Mouse (Mus musculus): ENCODE measurements at regions not wholly inside any gene's neighbourhood (a gene's known extent, or its start where the extent isn't known, plus 50 kb on each side); places are given as distances from the start of the nearest gene placed in this dataset.

DNA sequence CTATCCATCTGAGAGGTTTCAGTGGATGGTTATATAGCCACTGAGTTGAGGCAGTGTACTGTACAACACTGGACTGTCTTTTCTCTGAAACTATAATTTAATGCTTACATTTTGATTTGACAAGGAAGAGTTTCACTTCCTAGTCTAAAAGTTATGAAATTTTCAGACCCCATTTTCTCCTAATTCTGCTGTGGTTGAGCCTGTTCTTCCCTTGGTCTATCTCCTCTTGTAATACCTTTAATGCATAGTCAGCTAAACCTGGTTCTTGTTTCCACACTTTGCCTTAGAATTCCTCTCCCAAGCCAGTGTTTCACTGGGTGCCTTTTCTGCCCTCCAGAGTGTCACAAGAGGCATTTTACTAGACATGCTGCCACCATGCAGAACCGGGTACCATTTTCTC lies 279.3 kb upstream of the Camk1g start:
- 93% methylated on average over 1 of the region's 1 CpGs for WGBS
- Histone ChIP-seq H3K9me3 (replicated peaks; ENCODE audit: control insufficient read depth, low read length, poor library complexity, severe bottlenecking) (no peaks in the 10 kb centered on the region), H3K27ac (ENCODE audit: low read length) (no peak overlapping the region), H3K36me3 (ENCODE audit: control insufficient read depth, insufficient read depth, low read length) (no peaks in the 10 kb centered on the region), H3K9ac (ENCODE audit: low read depth, low read length) (no peak overlapping the region), H3K4me1 (ENCODE audit: control insufficient read depth, insufficient read depth, low read length) (peaks cover 3% of the 10 kb centered on the region; the same call in 1 of the 2 replicates), H3K4me3 (ENCODE audit: low read depth, low read length) (no peak overlapping the region), H3K4me2 (ENCODE audit: low read length) (no peak overlapping the region), H3K27me3 (ENCODE audit: control insufficient read depth, insufficient read depth, low read depth, low read length) (no peaks in the 10 kb centered on the region)
- no peak for ATAC-seq

DNA sequence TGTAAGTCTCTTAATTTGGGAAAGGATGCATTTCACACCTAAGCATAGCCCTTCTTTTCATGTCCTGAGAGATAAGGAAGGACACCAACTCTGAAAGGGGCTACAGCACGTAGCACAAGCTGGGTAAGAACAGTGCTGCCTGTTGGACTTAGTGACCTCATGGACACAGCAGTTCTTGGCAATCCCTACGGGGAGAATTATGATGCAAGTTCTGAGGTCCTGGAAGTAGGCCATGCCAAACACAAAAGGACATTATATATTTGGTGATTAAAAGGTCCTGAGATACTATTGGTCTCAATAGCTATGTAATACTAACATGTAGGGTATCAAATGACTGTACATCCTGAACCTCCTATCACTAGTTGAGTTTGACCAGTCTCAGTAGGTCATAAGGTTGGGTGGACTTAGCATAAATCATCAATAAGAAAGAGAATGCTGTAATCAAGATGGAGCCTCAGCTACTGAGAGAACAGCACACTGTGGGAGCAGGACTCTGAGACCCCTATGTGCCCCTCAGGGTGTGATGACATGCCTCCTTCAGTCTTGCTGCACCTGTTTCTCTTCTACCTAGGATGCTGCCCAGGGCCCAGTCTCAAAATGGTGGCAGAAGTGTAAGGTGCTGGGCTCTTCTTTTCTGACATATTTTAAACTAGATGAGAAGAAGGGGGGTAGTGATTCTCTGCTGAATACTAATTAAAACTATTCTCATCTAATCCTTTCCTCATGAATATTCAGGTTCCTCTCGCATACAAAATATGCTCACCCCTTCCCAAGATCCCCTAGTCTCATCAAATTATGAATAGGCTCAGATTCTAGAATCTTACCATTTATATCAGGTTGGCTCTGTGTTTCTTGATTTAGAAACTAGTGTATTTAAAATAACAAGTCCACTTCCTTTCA lies 277.5 kb upstream of the Camk1g start:
- Histone ChIP-seq H3K4me2 (ENCODE audit: low read length) (no peak overlapping the region), H3K4me1 (ENCODE audit: control insufficient read depth, insufficient read depth, low read length) (peaks cover 3% of the 10 kb centered on the region; the same call in 1 of the 2 replicates), H3K36me3 (ENCODE audit: control insufficient read depth, insufficient read depth, low read length) (no peaks in the 10 kb centered on the region), H3K27ac (ENCODE audit: low read length) (no peak overlapping the region), H3K4me3 (ENCODE audit: low read depth, low read length) (no peak overlapping the region), H3K27me3 (ENCODE audit: control insufficient read depth, insufficient read depth, low read depth, low read length) (no peaks in the 10 kb centered on the region), H3K9ac (ENCODE audit: low read depth, low read length) (no peak overlapping the region), H3K9me3 (replicated peaks; ENCODE audit: control insufficient read depth, low read length, poor library complexity, severe bottlenecking) (no peaks in the 10 kb centered on the region)
- 72% methylated on average over 3 of the region's 3 CpGs for WGBS
- no peak for ATAC-seq

DNA sequence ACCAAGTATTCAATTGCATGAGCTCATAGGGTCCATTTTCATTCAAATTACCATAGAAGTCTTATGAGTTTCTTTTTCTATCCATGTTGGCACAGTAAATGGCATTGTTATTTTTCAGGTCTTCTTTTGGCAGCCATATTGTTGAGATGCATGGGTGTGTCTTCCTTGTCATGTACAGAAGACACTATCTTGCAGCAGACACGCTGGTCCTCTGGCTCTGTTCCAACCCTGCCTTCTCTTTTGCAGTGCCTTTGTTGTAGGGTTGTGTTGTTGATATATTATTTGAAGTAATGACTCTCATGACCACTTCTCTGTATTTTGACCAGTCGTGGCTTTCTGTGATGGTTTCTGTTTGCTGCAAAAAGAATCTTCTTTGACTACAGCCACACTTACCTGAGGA lies 274.4 kb upstream of the Camk1g start:
- H3K27ac ChIP-seq (ENCODE audit: low read length), result no peak overlapping the region
- H3K9ac ChIP-seq (ENCODE audit: low read depth, low read length), result no peak overlapping the region
- H3K4me3 ChIP-seq (ENCODE audit: low read depth, low read length), result no peak overlapping the region
- H3K9me3 ChIP-seq (replicated peaks; ENCODE audit: control insufficient read depth, low read length, poor library complexity, severe bottlenecking), result no peaks in the 10 kb centered on the region
- H3K36me3 ChIP-seq (ENCODE audit: control insufficient read depth, insufficient read depth, low read length), result no peaks in the 10 kb centered on the region
- H3K4me1 ChIP-seq (ENCODE audit: control insufficient read depth, insufficient read depth, low read length), result peaks cover 3% of the 10 kb centered on the region; the same call in 1 of the 2 replicates
- ATAC-seq, result no peak
- no peaks in the 10 kb centered on the region for H3K27me3 ChIP-seq (ENCODE audit: control insufficient read depth, insufficient read depth, low read depth, low read length)
- 92% methylated on average over 2 of the region's 2 CpGs for WGBS
- no peak overlapping the region for H3K4me2 ChIP-seq (ENCODE audit: low read length)

DNA sequence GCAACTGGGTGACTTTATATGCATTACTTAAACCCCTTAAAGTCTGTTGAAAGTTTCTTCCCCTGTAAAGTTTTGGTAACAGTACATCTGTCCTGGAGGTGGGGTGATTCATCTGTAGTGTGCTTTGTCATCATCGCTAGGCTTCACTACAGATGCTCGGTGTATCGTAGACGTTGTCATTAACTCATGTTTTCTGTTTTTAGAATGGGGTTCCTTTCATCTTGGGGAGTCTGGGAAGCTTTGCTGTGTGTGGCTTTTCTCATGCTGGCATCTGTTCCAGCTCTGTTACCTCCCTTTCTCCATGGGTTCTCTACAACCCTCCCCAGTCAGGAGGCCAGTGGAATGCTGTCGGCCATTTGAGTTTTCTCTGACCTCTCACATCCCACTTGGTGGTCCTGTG lies 266.4 kb upstream of the Camk1g start:
- 87% methylated on average over 5 of the region's 5 CpGs for WGBS
- Histone ChIP-seq H3K4me1 (ENCODE audit: control insufficient read depth, insufficient read depth, low read length) (no peaks in the 10 kb centered on the region), H3K4me3 (ENCODE audit: low read depth, low read length) (no peak overlapping the region), H3K36me3 (ENCODE audit: control insufficient read depth, insufficient read depth, low read length) (no peaks in the 10 kb centered on the region), H3K27ac (ENCODE audit: low read length) (no peak overlapping the region), H3K9ac (ENCODE audit: low read depth, low read length) (no peak overlapping the region), H3K9me3 (replicated peaks; ENCODE audit: control insufficient read depth, low read length, poor library complexity, severe bottlenecking) (no peaks in the 10 kb centered on the region), H3K4me2 (ENCODE audit: low read length) (no peak overlapping the region), H3K27me3 (ENCODE audit: control insufficient read depth, insufficient read depth, low read depth, low read length) (no peaks in the 10 kb centered on the region)
- ATAC-seq, result no peak

DNA sequence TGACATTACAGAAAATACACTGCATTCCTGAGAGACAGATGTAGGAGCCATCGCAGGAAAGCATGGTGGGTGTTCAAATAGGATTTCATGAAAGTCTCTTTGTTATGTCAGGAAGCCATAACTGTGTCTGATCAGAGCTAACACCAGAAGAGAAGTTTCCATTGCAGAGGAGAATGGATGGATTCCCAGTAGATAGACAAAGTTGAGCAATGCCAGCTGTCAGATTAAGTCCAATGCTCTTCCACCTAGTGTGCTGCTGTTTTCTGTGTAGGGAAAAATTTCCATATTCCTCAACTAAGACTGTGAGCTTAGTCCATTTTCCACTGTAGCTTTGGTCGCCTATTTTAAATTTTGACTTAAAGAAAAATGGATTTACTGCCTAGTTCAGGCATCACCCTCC lies 262.0 kb upstream of the Camk1g start:
- 89% methylated on average over 2 of the region's 2 CpGs for WGBS
- Histone ChIP-seq H3K4me2 (ENCODE audit: low read length) (no peak overlapping the region), H3K4me1 (ENCODE audit: control insufficient read depth, insufficient read depth, low read length) (peaks cover 4% of the 10 kb centered on the region; the same call in 1 of the 2 replicates), H3K4me3 (ENCODE audit: low read depth, low read length) (no peak overlapping the region), H3K9me3 (replicated peaks; ENCODE audit: control insufficient read depth, low read length, poor library complexity, severe bottlenecking) (no peaks in the 10 kb centered on the region), H3K27ac (ENCODE audit: low read length) (no peak overlapping the region), H3K27me3 (ENCODE audit: control insufficient read depth, insufficient read depth, low read depth, low read length) (no peaks in the 10 kb centered on the region), H3K36me3 (ENCODE audit: control insufficient read depth, insufficient read depth, low read length) (no peaks in the 10 kb centered on the region), H3K9ac (ENCODE audit: low read depth, low read length) (no peak overlapping the region)
- no peak for ATAC-seq

DNA sequence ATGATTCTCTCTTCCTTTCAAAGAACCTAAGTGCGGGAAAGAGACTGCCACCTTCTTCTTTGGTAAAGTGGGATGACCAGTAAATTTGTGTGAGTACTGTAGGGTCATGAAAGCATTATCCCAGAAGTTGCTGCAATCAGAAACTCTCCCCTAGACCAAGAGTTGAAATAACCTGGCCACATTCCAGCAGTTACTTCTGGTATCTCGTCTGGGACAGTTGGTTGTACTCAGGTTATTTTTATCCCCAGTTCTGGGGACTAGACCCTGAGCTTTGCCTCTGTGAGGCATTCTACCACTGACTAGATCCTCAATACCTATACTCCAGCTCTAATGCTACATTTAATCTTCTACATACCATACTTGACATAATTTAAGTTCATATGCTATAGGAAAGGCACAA lies 259.8 kb upstream of the Camk1g start:
- Histone ChIP-seq H3K27me3 (ENCODE audit: control insufficient read depth, insufficient read depth, low read depth, low read length) (no peaks in the 10 kb centered on the region; the same call in 1 of the 2 replicates), H3K27ac (ENCODE audit: low read length) (no peak overlapping the region), H3K9me3 (replicated peaks; ENCODE audit: control insufficient read depth, low read length, poor library complexity, severe bottlenecking) (no peaks in the 10 kb centered on the region), H3K4me3 (ENCODE audit: low read depth, low read length) (no peak overlapping the region), H3K4me2 (ENCODE audit: low read length) (no peak overlapping the region), H3K36me3 (ENCODE audit: control insufficient read depth, insufficient read depth, low read length) (no peaks in the 10 kb centered on the region), H3K9ac (ENCODE audit: low read depth, low read length) (no peak overlapping the region), H3K4me1 (ENCODE audit: control insufficient read depth, insufficient read depth, low read length) (peaks cover 6% of the 10 kb centered on the region)
- 67% methylated on average over 2 of the region's 2 CpGs for WGBS
- ATAC-seq, result no peak

DNA sequence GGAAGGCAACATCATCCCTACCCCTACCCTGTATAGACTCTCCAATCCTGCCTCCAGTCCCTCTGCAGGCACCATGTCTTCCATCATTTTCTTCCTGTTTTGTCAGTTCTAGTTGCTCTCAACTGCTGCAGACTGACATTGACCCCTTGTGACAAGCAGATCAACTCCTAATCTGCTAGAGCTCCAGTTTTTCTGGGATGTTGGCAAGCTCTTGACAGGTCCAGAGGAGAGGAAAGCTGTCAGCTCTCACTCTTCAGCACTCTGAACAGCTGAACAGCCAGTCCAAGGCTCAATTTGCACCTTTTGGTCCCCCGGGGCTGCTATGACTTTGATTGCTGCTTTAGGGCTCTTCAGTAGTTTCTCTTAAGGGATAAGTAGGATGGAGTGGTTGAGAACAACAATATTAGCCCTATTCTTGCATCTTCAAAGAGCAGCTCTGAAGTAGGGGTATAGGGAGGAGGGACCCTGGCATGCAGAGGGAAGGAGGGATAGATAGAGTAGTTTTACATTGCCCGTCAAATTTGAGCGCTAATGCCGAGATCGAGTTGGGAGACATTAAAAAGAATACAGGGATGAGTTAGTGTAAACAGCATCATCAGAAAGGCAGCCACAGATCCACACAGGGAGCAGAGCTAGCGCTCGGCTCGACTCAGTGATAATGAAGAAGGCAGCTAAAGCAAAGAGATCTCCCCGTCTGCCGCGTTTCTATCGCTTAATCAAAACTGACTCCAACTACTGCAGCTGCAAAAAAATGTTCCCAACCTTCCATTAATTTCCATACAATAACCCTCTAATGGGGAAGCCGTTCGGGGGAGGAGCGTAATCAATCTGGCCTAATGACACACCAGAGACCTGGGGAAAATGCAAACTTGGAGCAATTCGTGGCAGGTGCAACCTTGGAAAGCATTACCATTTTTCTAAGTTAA lies 257.1 kb upstream of the Camk1g start:
- H3K9me3 ChIP-seq (replicated peaks; ENCODE audit: control insufficient read depth, low read length, poor library complexity, severe bottlenecking), result no peaks in the 10 kb centered on the region
- ATAC-seq, result peak; percentile 56; the same call in 1 of the 2 replicates
- H3K36me3 ChIP-seq (ENCODE audit: control insufficient read depth, insufficient read depth, low read length), result no peaks in the 10 kb centered on the region
- no peak overlapping the region for H3K27ac ChIP-seq (ENCODE audit: low read length)
- H3K9ac ChIP-seq (ENCODE audit: low read depth, low read length), result no peak overlapping the region
- 49% methylated on average over 16 of the region's 16 CpGs for WGBS
- H3K4me3 ChIP-seq (ENCODE audit: low read depth, low read length), result no peak overlapping the region
- H3K4me2 ChIP-seq (ENCODE audit: low read length), result peak overlapping the region; percentile 31
- H3K4me1 ChIP-seq (ENCODE audit: control insufficient read depth, insufficient read depth, low read length), result peaks cover 6% of the 10 kb centered on the region
- H3K27me3 ChIP-seq (ENCODE audit: control insufficient read depth, insufficient read depth, low read depth, low read length), result no peaks in the 10 kb centered on the region; the same call in 1 of the 2 replicates

DNA sequence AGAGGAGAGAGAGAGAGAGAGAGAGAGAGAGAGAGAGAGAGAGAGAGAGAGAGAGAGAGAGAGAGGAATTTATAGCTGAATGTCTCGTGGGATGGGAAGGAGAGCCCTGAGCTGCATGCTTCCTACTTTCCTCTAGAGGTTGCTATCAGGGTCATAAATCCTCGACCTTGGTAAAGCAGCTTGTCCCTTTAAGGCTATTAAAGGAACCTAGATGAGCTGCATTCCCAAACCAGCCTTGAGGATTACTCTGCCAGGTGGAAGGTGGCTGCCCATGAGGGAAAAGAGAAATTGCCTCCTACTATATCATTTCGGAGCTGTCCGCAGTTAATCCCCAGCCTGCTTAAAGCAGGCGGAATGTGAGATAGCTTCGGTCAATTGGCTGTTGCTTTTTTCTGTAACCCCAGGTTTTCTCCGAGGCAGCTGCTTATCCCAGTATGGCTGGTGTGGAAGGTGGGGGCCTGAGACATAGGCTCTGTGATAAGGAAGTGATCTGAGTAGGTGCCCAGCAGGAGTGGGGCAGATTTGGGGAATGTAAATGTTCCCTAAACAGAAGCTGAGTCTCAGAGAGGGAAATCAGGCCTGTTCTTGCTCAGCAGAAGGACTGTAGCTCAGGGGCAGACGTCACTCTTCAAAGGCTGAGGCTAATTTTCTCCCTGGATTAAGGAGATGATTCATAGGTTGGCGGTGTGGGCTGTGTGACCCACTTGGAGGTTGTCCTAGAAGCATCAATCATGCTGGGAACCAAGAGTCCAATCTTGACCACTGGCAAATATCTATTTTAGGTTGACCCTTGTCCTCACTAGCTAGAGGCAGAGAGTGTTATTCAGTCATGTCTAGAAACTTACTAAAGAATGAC lies 255.2 kb upstream of the Camk1g start:
- no peaks in the 10 kb centered on the region; the same call in 1 of the 2 replicates for H3K27me3 ChIP-seq (ENCODE audit: control insufficient read depth, insufficient read depth, low read depth, low read length)
- H3K4me2 ChIP-seq (ENCODE audit: low read length), result no peak overlapping the region
- ATAC-seq, result no peak
- H3K4me3 ChIP-seq (ENCODE audit: low read depth, low read length), result no peak overlapping the region
- 20% methylated on average over 9 of the region's 9 CpGs for WGBS
- no peaks in the 10 kb centered on the region for H3K9me3 ChIP-seq (replicated peaks; ENCODE audit: control insufficient read depth, low read length, poor library complexity, severe bottlenecking)
- H3K36me3 ChIP-seq (ENCODE audit: control insufficient read depth, insufficient read depth, low read length), result no peaks in the 10 kb centered on the region
- no peak overlapping the region for H3K9ac ChIP-seq (ENCODE audit: low read depth, low read length)
- no peak overlapping the region for H3K27ac ChIP-seq (ENCODE audit: low read length)
- peaks cover 6% of the 10 kb centered on the region for H3K4me1 ChIP-seq (ENCODE audit: control insufficient read depth, insufficient read depth, low read length)

All from midbrain, embryonic 16.5 days (tissue).